Mouse (Mus musculus): ENCODE results near the gene Hnrnpdl. TPM values are rescaled to one million over a fixed set of nuclear protein-coding genes. Genes with fewer than 3 reads are reported as not detected.

Hnrnpdl gene
- polyA plus RNA-seq (2015; fragmentation: Illumina TruSeq; extraction: RNeasy Lipid Tissue Mini Kit (QIAGEN cat#74804); ENCODE audit: insufficient read depth, low replicate concordance) = 416 TPM

DNA sequence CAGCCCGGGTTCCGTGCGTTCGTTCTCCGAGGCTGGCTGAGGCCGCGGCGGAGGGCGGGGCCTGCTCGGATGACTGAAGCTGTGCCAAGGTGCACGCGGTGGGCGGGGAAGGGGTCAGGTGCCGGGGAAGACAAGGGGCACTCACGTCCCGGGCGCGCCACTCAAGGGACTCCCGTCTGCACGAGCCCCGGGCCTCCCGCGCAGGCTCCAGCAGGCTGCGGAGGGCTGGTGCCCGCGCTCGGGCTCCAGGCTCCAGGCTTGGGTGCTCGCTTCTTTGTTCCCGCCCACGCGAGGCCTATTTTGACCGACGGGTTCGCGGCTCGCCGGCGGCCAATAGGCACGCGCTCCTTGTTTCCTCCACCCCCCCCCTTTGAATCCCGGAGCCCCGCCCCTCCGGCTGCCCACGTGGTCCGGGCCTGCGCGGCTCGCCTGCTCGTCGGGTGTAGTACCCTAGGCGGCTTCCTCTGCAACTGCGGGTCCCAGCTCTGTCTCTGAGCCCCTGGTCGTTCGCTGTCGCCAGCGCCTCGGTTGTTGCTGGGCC, at the start of gene Hnrnpdl, which contains the start of gene Enoph1:
Gene Hnrnpdl, minus strand, starts transcription at position 63 of the 541 bp plus-strand sequence.
Gene Enoph1, plus strand, starts transcription at position 384 of the 541 bp plus-strand sequence.

Other genes starting within 250 kb of the Hnrnpdl start
- gene Vamp9, start 133.4 kb downstream of the Hnrnpdl start, polyA plus RNA-seq (2015; fragmentation: Illumina TruSeq; extraction: RNeasy Lipid Tissue Mini Kit (QIAGEN cat#74804); ENCODE audit: insufficient read depth, low replicate concordance) = not detected
- 522 TPM for gene Hnrnpd, start 60.7 kb downstream of the Hnrnpdl start, polyA plus RNA-seq (2015; fragmentation: Illumina TruSeq; extraction: RNeasy Lipid Tissue Mini Kit (QIAGEN cat#74804); ENCODE audit: insufficient read depth, low replicate concordance)
- gene 4930524J08Rik, start 60.6 kb downstream of the Hnrnpdl start, polyA plus RNA-seq (2015; fragmentation: Illumina TruSeq; extraction: RNeasy Lipid Tissue Mini Kit (QIAGEN cat#74804); ENCODE audit: insufficient read depth, low replicate concordance) = not detected
- 11.8 TPM for gene Enoph1, start 321 bp upstream of the Hnrnpdl start, polyA plus RNA-seq (2015; fragmentation: Illumina TruSeq; extraction: RNeasy Lipid Tissue Mini Kit (QIAGEN cat#74804); ENCODE audit: insufficient read depth, low replicate concordance)
- 5.1 TPM for gene Tmem150c, start 120.1 kb upstream of the Hnrnpdl start, polyA plus RNA-seq (2015; fragmentation: Illumina TruSeq; extraction: RNeasy Lipid Tissue Mini Kit (QIAGEN cat#74804); ENCODE audit: insufficient read depth, low replicate concordance)

All from spleen, adult 10 weeks (tissue).